Mouse (Mus musculus) lung, postnatal 25 days (tissue): ENCODE results near the gene Ppp1r15b.

Source experiments
- DNase-seq: peaks from one replicate; pipeline ENCODE4 v3.0.0; 2022; ENCODE audit warnings: low spot score

Ppp1r15b gene

DNA sequence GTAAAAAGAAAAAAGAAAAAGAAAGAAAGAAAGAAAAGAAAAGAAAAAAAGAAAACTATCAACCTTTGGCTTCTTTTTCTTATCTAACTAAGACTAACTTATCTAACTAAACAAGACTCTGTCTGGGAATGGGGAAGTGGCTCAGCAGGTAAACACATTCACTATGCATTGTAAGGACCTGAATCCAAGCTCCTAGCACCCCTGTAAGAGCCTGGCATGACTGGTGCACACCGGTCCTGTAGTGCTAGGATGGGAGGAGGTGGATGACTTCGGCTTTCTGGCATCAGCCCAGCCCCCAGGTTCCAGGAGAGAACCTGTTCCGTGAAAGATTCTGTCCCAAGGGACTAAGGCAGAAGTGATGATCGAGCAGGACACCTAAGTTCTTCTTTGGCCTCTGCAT is 30.6 kb downstream of the Ppp1r15b start:
- DNase-seq, result no peak

DNA sequence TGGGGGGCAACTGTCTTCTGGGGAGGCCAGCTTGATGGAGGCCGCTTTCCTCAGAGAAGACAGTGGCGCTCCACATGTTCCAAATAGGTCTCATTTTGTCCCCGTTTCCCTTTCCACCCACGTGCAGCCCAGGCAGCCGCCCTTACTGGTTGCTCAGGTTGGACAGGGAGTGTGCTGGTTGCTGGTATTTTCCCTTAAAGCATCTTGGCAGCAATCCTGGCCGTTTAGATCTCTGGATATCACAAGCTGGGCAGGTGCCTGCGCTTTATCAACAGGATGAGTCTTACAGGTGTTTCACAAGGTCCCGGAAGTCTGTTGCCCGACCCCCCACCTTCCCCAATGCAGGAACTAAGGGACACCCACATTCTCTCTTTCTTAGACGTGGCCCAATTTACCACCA is 31.1 kb downstream of the Ppp1r15b start:
- no peak for DNase-seq

DNA sequence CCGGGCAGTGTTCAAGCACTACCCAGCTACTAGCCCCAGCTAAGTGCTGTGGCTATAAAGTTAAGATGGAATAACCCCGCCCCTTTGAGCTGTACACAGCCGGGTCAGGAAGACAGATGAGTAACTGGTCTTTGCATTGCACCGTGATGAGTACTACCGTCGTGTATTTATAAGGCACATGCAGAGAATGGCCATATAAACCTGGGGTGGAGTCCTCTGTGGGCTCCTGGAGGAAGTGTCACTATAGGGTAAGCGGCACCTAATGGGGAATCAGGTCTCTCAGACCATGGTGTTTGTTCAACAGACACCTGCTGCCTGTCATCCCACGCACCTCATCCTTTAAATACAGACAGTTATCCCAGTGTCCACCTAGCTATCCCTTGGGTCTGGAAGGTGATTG is 32.0 kb downstream of the Ppp1r15b start:
- DNase-seq, result no peak

DNA sequence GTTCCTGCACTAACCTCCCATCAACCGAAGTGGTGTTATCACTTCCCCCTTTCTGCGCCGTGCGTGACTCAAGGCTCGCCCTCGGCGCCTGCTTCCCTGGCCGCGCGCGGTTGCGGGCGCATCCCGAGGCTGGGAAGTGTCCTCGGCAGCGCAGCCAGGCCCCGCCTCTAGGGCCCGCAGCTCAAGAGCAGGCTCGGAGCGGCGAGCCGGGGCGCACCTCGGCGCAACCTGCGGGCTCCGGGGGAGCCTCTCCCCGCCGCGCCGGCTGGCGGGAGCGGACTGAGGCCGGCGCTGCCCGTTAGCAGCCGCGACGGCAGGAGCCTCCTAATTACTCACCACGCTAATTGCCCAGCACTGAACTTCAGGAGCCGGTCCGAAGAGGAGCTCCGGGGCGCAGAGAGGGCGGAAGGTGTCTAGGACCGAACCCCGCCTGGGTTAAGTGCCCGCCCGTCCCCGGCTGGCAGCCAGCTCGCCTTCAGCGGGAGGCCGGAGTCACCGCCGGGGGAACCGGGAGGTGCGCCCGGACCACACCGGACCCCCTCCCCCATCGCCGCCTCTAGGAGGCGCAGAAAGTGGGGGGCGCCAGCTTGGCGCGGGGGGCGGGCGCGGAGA is 33.0 kb downstream of the Ppp1r15b start, which contains the start of gene Plekha6:
Plekha6 (plus strand) TSS at position 391 of the 612 bp plus-strand sequence.
- no peak for DNase-seq

DNA sequence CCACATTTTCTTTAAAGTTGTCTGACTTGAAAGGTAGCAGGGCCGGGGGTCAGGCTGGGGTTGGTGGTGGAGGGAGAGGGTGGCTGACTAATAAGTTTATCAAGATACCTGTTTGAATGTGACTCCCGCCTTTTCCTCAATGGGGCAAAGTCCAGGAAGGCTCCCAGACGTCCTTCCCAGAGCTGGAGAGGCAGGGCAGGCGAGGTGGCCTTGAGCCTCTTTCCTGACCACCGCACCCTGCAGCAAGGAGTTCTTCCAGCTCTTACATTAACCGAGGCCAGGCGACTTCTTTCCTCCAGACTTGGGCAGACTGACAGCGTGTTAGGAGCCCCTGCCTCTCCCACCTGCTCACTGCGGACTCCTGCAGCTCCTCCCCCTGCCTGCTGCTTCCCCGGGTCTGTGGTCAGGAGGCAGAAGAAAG is 33.7 kb downstream of the Ppp1r15b start:
- DNase-seq, result no peak

DNA sequence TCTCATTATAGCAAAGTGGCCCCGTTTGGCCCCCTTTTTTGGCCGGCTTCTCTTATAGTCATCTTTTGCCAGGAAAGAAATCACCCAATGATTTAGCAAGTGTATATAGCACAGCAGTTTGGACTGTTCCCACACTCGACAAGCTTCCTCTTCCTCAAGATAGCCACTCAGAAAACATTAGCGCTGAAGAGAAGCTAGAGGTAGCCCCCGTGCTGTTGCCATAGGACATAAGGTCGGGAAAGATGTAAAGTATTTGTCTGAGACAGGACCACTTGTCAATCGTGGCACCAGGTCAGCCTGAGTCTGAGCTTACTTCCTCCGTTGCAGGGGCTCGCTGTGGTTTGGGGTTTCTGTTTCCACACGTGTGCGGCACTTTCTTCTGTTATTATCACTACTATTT is 34.2 kb downstream of the Ppp1r15b start:
- DNase-seq, result no peak

DNA sequence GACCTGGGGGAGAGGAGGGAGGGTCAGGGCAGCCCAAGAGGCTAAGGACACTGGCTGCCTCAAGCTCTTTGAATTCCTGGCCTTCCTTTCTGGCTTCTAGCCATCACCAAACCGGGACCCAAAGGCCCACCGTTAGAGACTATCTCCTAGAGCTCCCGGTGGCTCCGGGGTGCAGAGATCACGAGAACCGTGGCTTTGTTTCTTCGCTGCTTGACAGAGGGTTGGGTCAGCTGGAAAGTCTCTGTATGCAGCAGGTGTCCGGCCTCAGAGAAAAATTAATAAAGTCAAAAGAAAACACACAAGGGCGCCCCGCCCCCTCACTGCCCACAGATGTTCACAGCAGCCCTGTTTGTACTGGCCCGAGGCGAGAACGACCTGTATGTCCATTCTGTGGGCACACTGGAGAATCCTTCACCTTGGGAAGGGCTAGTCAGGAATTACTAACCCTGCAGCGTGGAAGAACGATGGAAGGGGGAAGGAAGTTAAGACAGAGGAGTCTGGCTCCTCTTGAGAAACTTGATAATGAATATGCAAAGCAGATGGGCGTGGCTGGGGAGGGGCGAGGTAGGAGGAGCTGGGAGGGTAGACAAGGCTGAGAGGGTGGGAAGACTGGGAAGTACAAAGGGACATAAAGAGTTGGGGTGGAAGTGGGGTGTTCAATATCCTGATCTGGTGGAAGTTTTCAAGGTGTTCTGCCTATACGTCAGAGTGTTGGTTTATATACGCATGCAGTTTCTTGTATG is 37.5 kb downstream of the Ppp1r15b start:
- DNase-seq, result no peak

DNA sequence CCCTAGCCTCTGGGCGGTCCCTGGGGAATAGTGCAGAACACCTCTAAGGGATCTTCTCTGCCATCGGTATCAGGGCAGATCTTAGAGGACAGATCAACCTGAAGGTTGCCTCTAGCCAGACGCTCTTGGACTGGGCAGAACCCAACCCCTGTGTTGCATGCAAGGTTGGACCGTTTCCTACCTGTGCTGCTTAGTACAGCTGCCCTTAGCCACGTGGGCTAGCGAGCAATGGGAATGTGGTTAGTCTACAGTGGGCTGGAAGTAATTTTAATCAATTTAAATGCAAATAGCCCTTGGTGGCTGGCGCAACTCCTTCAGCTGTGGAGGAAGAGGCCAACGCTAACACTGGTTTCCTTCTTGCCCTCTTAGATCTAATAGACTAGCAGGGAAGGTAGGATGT is 39.3 kb downstream of the Ppp1r15b start:
- DNase-seq, result no peak

DNA sequence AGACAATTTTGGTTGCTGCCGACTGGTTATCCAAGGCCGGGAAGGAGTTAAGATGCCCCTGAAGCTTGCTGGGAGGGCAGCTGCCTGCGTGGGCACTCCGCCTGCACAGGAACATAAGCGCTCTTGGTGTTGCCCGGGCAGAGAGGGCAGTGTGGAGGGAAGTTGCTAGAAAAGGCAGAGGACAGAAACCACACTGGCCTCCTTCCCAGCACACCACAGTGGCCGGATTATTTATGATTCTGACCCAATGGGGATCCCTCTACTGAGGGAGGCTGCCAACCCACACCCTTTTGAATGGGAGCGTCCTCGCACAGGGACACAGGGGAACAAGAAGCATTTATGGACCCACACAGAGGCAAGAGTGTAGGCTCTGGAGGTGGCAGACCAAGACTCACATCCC is 40.4 kb downstream of the Ppp1r15b start:
- no peak for DNase-seq

DNA sequence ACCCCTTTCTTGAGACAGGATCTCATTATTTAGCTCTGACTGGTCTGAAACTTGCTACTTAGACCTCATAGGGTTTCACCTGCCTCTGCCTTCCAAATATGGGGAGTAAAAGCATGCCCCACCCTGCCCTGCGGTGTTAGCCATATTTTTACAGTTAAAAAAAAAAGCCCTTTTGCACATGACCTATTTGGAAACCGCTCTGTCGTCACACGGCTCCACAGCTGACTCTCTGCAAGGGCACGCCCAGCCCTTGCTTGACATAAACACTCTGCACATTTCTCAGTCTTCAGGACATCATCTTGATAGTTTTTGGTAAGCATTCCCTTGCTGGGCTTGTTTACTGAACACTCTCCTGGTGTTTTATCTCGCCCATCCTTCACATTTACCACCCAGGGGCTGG is 44.2 kb downstream of the Ppp1r15b start:
- DNase-seq, result no peak

DNA sequence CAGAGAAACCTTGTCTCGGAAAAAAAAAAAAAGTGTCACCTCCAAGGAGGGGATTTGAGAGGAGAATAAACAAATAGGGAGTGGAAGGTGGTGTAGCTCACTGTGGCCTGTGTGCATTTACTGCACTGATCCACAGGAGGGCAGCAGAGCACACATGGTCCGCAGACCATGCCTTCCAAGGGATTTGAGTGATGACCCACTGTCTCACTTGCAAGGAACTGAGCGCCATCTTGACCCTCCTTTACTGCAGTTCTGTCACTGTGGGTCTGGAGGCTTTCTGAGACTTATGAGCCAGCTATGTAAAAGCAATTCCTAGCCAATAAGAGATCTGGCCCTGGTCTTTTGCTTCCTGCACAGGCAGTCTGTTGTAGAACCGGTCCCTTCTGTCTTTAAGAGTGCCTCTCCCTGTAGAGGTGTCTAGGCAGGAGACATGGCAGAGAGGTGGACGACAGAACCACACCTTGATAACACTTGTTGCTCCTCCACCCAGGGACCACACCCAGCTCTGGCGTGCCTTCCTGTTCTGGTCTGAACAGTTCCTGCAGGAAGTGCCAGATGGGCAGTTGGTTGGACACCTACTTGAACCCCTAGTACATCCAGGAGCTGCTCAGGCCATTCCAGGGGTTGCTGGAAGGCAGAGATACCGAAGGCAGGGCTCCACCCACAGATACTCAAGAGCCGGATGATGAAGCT is 46.7 kb downstream of the Ppp1r15b start:
- peak; percentile 59 for DNase-seq

DNA sequence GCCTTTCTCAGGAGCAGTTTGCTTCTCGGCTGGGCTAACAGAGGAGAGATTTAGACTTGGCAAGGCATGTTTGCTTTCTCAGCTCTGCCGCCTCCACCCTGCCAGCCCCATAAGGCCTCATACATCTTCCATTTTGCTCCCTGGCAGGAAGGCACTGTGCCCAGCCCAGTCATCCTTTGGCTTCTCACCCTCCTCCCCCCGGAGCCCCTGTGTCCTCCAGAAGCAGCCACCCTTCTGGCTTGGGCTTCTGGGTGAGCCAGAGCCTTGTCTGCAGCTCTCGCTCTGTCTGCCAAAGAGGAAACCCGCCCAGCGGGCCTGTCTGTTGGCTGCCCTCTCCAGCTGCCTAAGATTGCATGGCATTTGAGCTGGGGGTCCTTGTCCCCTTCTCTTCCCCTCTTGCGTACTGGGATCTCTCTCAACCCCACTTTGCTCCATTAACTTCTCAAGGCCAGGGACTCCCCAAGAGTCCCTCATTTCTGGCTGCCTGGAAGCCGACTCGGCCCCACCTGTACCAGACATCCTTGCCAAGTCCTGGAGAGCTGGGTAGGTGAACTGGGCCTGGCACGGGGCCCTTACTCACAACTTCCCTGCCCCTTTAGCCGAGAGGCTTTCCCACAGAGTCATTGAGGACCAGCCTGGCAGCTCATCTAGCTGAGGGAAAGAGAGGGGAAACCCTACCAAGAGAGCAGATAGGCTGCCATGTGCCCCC is 47.9 kb downstream of the Ppp1r15b start:
- DNase-seq, result peak; percentile 66

DNA sequence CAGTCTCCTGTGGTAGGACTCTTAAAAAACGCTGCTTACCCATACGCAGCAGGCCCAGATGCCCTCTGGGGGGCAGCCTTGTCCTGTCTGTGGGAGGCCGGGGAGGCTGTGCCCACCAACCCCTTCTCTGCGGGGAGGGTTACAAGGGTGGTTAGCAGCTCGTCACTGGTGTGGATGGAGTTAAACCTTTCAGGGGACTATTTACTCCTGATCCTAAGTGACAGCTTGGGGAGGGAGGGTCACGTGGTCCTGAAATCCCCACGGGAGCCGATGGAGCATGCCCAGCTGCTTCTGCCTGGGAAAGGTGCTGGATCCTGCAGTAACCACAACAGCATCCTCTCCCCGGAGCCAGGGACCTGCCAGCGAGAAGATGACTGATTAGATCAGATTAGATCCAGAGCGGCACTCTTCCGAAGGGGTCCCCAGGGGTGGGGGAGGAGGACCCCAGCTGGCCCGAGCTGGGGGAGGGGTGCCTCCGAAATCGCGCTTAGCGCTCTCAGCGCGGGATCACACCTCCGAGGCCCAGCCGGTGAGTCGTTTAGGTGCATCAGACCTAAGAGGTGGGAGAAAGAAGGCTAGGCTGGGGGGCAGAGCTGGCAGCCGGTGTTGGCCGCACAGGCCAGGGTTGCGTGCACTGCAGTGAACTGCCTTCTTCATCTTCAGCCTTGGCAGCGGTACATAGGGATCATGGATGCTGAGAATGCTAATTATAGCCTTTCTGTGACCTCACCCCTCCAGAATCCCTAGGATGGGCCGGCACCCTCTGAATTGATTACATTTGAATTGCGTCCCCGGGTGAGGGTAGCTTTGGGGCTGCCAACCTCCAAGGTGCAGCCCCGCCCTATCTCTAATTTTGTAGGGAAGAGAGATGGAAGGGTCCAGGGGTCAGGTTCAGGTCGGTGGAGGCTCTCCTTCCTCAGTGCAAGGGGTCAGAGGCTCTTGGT is 50.4 kb downstream of the Ppp1r15b start:
- peak; percentile 46 for DNase-seq

DNA sequence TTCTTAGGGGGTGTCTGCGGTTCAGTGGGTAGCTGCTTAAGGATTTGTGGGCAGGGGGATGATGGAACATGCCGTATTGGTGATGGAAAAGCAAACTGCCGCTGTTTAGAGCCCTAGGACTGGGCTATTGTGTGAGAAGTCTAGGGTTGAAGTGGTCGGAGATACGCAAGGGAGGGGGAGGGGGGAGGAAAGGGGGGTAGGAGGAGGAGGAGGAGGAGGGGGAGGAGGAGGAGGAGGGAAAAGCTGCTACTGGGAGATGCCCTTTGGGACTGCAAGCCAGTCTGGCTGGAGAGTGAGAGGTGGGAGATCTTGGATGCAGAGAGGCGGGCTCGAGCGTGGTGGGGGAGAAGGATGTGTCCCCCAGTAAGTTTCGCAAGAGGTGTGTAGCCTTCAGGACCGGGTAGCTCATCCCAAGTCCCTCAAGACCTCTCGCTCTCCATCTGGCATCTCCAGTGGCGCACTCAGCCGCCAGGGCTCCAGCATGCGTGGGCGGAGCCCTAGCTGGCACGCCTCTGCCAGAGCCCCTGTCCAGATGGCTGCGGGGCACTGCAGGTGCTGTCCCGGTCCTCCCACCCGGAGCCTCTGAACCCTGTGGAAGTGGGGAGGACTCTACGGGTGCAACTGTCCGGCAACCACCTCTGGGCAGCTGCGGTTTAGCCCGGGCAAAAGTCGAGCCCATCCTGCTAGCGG is 51.2 kb downstream of the Ppp1r15b start:
- no peak for DNase-seq

DNA sequence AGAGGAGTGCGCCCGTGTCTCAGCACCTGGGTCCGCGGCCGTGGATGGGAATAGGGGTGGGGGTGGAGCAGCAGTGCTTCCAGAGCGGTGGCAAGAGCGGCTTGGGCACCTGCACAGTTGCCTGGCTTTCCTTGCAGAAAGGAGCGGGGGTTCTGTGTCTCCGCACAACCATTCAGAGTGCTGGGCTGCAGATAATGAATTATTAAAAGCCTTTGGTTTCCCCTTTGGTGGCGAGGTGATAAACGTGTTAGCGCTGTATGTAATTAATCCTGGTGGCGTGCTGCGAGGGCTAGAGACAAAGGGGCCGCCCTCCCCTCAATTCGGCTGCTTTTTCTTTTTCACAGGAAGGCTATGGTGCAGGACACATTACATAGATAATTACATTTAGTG is 51.8 kb downstream of the Ppp1r15b start:
- no peak for DNase-seq

DNA sequence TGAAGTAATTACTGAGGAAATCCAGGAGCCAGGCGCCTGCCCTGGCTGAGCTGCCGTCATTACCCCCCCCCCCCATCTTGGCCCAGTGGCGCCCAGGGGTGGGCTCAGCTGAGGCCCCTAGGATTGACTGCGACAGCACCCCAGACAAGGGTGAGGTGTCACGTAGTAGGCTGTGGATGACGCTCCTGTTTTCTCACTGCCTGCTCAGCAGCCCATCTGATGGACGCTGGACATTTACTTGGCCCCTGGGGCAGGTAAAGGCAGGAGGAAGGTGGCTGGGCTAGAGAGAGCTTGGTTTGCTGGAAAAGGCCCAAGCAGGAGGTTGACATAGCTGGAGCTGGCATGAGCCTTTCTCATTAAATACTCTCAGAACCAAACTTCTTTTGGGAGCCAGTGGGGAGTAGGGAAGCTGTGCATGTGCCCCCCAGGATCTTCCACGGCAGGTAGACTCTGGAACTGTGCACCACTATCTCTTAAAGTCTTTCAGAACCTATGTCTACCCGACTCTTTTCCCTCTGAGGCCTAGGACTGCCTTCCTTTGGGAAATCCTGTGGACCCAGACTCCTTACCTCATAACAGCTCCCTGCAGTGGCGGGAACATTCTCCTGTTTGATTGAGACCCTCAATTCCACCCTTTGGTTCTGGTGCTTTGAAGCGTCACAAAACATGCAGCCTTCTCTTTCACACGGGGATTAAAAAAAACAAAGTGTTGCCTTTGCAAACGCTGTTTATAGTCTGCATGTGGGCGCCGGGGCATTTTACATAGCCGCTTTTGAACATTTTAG is 52.4 kb downstream of the Ppp1r15b start:
- DNase-seq, result no peak

DNA sequence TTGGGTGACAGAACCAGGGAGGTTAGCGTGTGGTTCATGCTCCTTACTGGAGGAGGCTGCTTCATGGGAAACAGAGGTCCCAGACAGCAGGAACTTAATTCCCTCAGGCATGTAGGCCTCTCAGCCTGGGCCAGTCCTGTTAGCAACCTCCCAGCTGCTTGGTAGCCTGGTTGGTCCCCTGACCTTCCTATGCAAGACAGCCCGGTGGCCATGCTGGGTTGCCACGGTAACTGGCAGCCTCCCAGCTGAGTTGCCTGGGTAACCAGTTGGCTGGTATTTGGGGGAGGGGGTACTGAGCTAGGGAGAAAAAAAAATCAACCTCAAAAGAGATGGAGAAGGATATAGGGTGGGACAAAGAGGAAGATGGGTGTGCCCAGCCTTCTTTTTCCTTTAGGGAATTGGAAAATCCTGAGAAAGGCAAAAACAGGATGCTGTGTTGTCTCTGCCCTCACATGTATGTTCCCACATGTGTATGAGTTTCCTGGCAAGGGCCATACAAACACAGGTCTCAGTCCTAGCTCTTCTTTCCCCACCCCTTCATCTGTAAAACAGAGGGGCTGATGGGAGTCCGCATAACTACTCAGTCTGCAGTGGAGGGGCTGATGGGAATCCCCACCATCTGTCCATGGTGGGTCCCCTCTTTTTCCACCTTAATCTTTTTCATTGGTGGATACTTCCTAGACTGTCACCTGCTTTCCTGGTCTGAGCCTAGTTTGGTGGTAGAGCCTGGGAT is 57.2 kb downstream of the Ppp1r15b start:
- DNase-seq, result no peak

DNA sequence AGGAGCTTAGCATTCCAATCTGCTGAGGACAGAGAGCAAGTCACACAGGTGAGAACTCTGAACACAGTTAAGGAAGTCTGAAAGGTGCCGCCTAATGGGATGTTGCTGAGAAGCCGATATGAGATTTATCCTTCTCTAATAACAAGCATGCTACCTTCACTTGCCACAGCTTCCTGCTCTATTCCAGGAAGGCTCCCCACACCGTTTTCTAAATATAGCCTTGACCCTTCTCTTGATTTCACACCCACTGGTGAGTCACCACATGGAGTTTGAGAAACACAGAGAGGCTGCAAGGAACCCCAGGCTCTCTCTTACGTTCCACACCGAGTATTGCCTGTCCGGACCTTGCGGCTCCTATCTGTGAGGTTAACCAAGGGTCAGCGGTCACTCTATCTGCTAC is 57.8 kb downstream of the Ppp1r15b start:
- peak; percentile 49 for DNase-seq
